Mouse (Mus musculus) kidney, adult 2 months (tissue): ENCODE results near the gene Bpifc. TPM values are rescaled to one million over a fixed set of nuclear protein-coding genes. Genes with fewer than 3 reads are reported as not detected.

ENCODE experiments used
- DNase-seq: peaks from one replicate; pipeline ENCODE4 v3.0.0; 2021
- H3K27ac ChIP-seq: fragments of 200-500 bp; 2 replicates; pipeline ENCODE4 v1.5.1; 2012; ENCODE audit warnings: low read depth, low read length, control low read depth, inconsistent platforms; ENCODE audit not compliant: insufficient read depth
- H3K27me3 ChIP-seq: fragments of 200-500 bp; replicated peaks from 2 replicates; pipeline ENCODE4 v1.6.1; 2012; ENCODE audit warnings: mild to moderate bottlenecking, moderate library complexity, low read length, inconsistent platforms; ENCODE audit not compliant: control insufficient read depth, insufficient read depth
- H3K36me3 ChIP-seq: fragments of 200-500 bp; 2 replicates; pipeline ENCODE4 v1.6.1; 2012; ENCODE audit warnings: mild to moderate bottlenecking, moderate library complexity, low read length, inconsistent platforms; ENCODE audit not compliant: control insufficient read depth, insufficient read depth
- H3K4me1 ChIP-seq: fragments of 200-500 bp; 2 replicates; pipeline ENCODE4 v1.6.1; 2011; ENCODE audit warnings: low read length; ENCODE audit not compliant: control insufficient read depth, insufficient read depth
- H3K4me3 ChIP-seq: fragments of 200-500 bp; 2 replicates; pipeline ENCODE4 v1.5.1; 2011; ENCODE audit warnings: mild to moderate bottlenecking, low read depth, low read length, control low read depth; ENCODE audit not compliant: insufficient read depth
- CTCF ChIP-seq: fragments of 200-500 bp; conservative IDR thresholded peaks from 2 replicates; pipeline ENCODE4 v1.5.1; 2011; ENCODE audit warnings: low read depth, mild to moderate bottlenecking, control low read depth, low read length, moderate library complexity, mixed read lengths; ENCODE audit not compliant: insufficient read depth, insufficient read length
- POLR2A ChIP-seq: fragments of 200-500 bp; IDR thresholded peaks from one replicate; pipeline ENCODE4 v1.6.1; 2011; ENCODE audit warnings: low read depth, low read length, control low read depth
- WGBS: fragments of 180-500 bp; shearing (Covaris S2); methylation state at CpG from one replicate; pipeline ENCODE4 v1.1.7; 2018; 5-methylcytosine and 5-hydroxymethylcytosine counted together
- polyA plus RNA-seq: library from polyadenylated mRNA; depleted of rRNA; stranded (reverse); fragments of >200 nt; gene quantifications from 2 replicates; pipeline ENCODE4 v1.2.3, GENCODE M21; 2012

Gene Bpifc
- polyA plus RNA-seq, 1 experiment = 0.11 TPM

DNA sequence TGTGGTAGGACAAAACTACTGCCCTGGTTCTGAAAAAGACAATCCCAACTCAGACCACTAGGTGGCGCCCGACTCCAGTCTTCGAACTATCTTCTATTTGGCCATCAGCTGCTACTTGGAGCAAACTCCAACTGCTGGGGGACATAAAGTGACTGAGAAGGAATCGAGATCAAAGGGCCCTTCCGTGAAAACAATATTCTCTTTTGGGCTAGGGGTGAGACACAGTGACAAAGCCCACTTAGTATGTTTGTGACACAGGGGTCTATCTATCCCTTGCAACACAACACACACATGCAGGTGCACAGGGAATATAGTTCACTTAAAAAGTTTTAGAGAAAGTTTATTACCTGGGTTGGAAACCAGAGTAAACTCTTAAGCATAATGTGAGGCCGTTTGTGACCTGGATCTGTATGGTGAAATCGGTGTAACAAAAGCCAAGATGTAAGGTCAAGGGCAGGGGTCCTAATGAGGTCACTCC is 43.5 kb downstream of the Bpifc start:
- H3K4me3 ChIP-seq = no peak overlapping the region
- peak; percentile 82 for TF ChIP-seq CTCF
- TF ChIP-seq POLR2A = no peak
- 4% methylated on average over 7 of the region's 7 CpGs for WGBS
- peaks cover 10% of the 10 kb centered on the region; the same call in 1 of the 2 replicates for H3K4me1 ChIP-seq
- H3K27ac ChIP-seq = peak overlapping the region; percentile 89
- no peaks in the 10 kb centered on the region for H3K36me3 ChIP-seq
- no peaks in the 10 kb centered on the region for H3K27me3 ChIP-seq
- peak; percentile 91 for DNase-seq

DNA sequence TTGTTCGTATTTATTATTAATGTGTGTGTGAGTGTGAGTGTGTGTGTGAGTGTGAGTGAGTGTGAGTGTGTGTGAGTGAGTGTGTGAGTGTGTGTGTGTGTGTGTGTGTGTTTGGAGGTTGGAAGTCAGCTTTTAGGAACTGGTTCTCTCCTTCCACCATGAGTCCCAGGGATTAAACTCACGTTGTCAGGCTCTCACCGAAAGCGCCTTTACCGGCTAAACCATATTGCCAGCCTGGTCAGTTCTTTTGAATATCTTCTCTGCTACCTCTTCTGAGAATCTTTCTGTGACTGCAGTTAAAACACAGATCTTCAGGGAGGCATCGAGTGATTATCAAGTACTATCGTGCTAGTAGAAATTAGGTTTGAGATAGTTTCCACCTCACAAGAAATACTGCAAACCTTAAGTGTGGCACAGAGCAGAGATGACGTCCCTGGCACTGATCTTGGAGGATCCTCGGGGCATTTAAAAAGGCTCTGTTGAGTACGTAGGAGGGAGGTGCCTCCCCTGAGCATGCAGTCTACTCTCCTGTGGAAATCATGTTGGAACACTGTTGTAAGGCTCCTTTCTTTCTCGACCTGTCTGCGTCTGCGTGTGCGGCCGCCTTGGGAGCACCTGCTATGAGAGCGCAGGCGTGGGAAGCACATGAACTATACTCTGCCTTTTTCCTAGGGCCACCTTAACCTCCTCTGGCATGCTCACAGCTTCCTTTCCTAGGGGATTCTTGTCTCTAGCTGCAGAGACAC is 44.1 kb downstream of the Bpifc start:
- H3K36me3 ChIP-seq = no peaks in the 10 kb centered on the region
- 64% methylated on average over 17 of the region's 17 CpGs for WGBS
- TF ChIP-seq CTCF = no peak
- TF ChIP-seq POLR2A = no peak
- H3K27me3 ChIP-seq = no peaks in the 10 kb centered on the region
- H3K27ac ChIP-seq = no peak overlapping the region
- DNase-seq = no peak
- H3K4me3 ChIP-seq = no peak overlapping the region
- H3K4me1 ChIP-seq = peaks cover 10% of the 10 kb centered on the region; the same call in 1 of the 2 replicates

DNA sequence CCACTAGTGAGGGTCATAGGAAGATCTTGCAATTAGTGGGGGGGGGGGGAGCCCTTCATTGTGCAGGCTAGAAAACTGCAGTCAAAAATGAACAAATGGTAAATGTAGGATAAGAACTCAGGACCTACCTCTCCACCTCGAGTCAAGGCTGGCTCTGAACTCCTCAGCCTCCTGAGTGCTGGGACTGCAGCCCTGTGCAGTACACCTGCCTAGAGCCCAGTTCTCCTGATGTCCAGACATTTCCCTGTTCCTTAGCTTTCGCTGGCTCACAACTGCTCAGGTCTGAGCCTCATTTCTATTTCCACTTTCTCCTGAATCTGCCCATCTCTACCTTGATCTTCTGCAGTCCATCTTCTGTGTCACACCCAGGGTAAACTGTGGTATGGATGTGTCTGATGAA is 45.2 kb downstream of the Bpifc start:
- H3K4me3 ChIP-seq = no peak overlapping the region
- WGBS = 65% methylated on average over 2 of the region's 2 CpGs
- H3K27ac ChIP-seq = no peak overlapping the region
- TF ChIP-seq POLR2A (no peak), CTCF (no peak)
- DNase-seq = no peak
- no peaks in the 10 kb centered on the region for H3K36me3 ChIP-seq
- peaks cover 10% of the 10 kb centered on the region; the same call in 1 of the 2 replicates for H3K4me1 ChIP-seq
- no peaks in the 10 kb centered on the region for H3K27me3 ChIP-seq

DNA sequence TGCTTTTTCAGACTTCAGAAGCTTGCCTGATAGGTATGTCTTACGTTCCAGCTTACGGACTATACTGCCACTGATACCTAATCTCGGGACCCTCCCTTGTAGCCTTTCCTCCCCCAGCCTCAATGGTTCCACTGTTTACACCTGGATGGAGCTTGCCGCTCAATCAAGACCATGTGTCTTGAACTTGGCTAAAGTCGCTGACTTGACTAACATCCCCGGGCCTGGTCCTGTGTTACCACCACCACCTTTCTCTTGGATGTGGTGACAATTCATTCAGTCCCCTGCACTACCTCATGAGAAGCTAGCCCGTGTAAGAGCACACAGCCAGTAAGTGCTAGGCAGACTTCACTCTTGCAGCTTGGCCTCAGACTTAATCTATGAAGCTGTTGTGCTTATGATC is 47.4 kb downstream of the Bpifc start:
- no peaks in the 10 kb centered on the region for H3K36me3 ChIP-seq

DNA sequence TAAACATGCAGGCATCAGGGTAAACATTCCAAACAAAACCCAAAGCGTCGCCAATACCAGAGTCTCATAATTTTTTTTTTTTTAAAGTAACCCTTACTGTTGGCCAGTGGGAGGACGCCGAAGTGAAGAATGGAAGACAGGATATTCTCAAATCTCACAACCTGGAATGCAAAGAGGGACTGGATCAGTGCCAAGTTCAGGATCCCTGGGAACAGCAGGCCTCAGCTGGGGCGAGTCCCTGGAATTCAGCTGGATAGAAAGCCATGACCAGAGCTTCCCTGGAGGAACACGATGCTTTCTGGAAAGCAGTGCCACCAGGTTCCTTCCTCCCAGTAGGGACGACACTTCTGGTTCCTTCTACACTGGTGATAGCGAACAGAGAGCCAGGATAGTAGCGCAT is 48.8 kb downstream of the Bpifc start:
- Histone ChIP-seq H3K4me3 (no peak overlapping the region), H3K36me3 (no peaks in the 10 kb centered on the region), H3K4me1 (no peaks in the 10 kb centered on the region; the same call in 1 of the 2 replicates), H3K27me3 (no peaks in the 10 kb centered on the region), H3K27ac (no peak overlapping the region)
- 56% methylated on average over 9 of the region's 9 CpGs for WGBS
- DNase-seq = no peak
- TF ChIP-seq CTCF (no peak), POLR2A (no peak)

More for the DNA sequence above, 47.4 kb downstream of the Bpifc start:
- WGBS = 85% methylated on average over 7 of the region's 7 CpGs
- no peak overlapping the region for H3K27ac ChIP-seq
- no peak overlapping the region for H3K4me3 ChIP-seq
- TF ChIP-seq POLR2A (no peak), CTCF (no peak)
- no peak for DNase-seq
- no peaks in the 10 kb centered on the region for H3K27me3 ChIP-seq
- peaks cover 8% of the 10 kb centered on the region; the same call in 1 of the 2 replicates for H3K4me1 ChIP-seq

DNA sequence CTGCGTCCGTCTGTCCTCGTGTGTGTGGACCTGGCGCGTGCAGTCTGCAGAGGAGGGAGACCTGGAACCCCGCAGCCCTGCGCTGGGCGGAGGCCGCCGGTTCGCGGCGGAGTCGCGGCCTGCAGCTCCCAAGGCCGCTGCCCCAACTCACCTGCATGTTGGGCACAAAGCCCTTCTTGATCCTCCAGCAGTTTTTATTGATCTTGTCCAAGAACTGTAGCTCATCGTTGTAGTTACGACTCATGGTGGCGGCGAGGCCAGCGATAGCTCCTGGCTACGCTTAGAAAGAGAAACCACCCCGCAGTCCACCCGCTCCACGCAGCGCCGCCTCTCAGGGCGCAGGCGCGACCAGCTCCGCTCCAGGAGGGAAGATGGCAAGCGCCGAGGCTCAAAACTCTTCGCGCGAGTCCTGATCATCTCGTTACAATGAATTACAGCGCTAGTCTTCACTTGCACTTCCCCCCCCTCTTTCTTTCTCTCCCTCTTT is 54.2 kb downstream of the Bpifc start, which contains the start of gene Rtcb:
TSS of gene Rtcb (minus strand) at position 360 of the 487 bp plus-strand sequence.
- H3K27me3 ChIP-seq = no peaks in the 10 kb centered on the region
- no peaks in the 10 kb centered on the region for H3K36me3 ChIP-seq
- DNase-seq = peak; percentile 98
- TF ChIP-seq CTCF (no peak), POLR2A (no peak)
- H3K27ac ChIP-seq = peak within 1 kb of the TSS; percentile 28
- peaks cover 11% of the 10 kb centered on the region for H3K4me1 ChIP-seq
- peak within 1 kb of the TSS; percentile 71 for H3K4me3 ChIP-seq
- under 1% methylated on average over 38 of the region's 38 CpGs for WGBS

DNA sequence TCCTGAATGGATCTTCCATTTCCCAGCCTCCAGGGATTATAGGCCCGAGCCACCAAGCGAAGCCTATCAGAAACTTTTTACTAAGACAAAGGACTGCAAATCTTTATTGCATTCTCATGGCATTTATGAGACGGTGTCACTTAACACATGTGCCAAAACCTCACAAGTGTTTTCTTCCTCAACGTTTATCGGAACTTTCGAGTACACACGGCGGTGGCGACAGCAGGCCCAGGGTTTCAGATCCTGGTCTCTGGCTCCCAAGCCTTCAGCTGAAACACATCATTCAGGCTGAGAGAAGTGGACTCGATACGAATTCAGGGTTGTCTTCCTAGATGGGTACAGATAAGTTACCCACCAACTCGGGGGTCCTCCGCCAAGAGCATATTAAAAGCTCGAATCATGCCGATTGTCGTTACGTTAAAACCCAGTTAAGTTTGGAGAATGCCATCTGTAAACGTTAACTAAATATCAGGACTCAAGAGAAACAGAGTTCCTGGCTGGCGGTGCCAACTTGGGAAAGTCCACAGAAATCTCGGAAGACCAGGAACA is 54.8 kb downstream of the Bpifc start:
- WGBS = 2% methylated on average over 20 of the region's 20 CpGs
- Histone ChIP-seq H3K36me3 (no peaks in the 10 kb centered on the region), H3K4me3 (peak overlapping the region; percentile 71), H3K27ac (peak overlapping the region; percentile 4; the same call in 1 of the 2 replicates), H3K4me1 (peaks cover 14% of the 10 kb centered on the region), H3K27me3 (no peaks in the 10 kb centered on the region)
- DNase-seq = no peak
- TF ChIP-seq POLR2A (no peak), CTCF (no peak)
